Mouse (Mus musculus) kidney, embryonic 14.5 days (tissue): ENCODE measurements around the gene Suco. TPM values are rescaled to one million over a fixed set of nuclear protein-coding genes. Genes with fewer than 3 reads are reported as not detected.

Experiments used
- ATAC-seq: fragments of 200-750 bp; cut with Nextera tagmentation; 2 replicates; pipeline ENCODE4 v1.8.0; 2017; ENCODE audit warnings: moderate number of reproducible peaks, mild to moderate bottlenecking, moderate TSS enrichment, moderate library complexity; ENCODE audit not compliant: low FRiP score, low TSS enrichment
- H3K27ac ChIP-seq: fragments of 300-500 bp; sonication (generic); 2 replicates; pipeline ENCODE4 v1.5.1; 2014; ENCODE audit warnings: low read depth, mild to moderate bottlenecking, low read length, moderate library complexity, mixed read lengths
- H3K27me3 ChIP-seq: fragments of 300-500 bp; sonication (generic); 2 replicates; pipeline ENCODE4 v1.6.1; 2014; ENCODE audit warnings: mild to moderate bottlenecking, low read length; ENCODE audit not compliant: control insufficient read depth, insufficient read depth
- H3K36me3 ChIP-seq: fragments of 300-500 bp; sonication (generic); 2 replicates; pipeline ENCODE4 v1.6.1; 2014; ENCODE audit warnings: low read length, mixed read lengths; ENCODE audit not compliant: control insufficient read depth, insufficient read depth
- H3K4me1 ChIP-seq: fragments of 300-500 bp; sonication (generic); 2 replicates; pipeline ENCODE4 v1.6.1; 2014; ENCODE audit warnings: low read length, mixed read lengths; ENCODE audit not compliant: control insufficient read depth, insufficient read depth
- H3K4me2 ChIP-seq: fragments of 300-500 bp; sonication (generic); replicated peaks from 2 replicates; pipeline ENCODE4 v1.6.1; 2014; ENCODE audit warnings: low read depth, mild to moderate bottlenecking, low read length
- H3K4me3 ChIP-seq: fragments of 300-500 bp; sonication (generic); 2 replicates; pipeline ENCODE4 v1.5.1; 2014; ENCODE audit warnings: mild to moderate bottlenecking, low read length
- H3K9ac ChIP-seq: fragments of 300-500 bp; sonication (generic); 2 replicates; pipeline ENCODE4 v1.6.1; 2014; ENCODE audit warnings: low read depth, mild to moderate bottlenecking, low read length, moderate library complexity
- H3K9me3 ChIP-seq: fragments of 300-500 bp; sonication (generic); 2 replicates; pipeline ENCODE4 v1.6.1; 2016; ENCODE audit warnings: low read length; ENCODE audit not compliant: control insufficient read depth
- WGBS: fragments of 180-500 bp; shearing (Covaris S2); extraction: QIAGEN DNeasy Blood & Tissue Kit; methylation state at CpG from one replicate; pipeline ENCODE4 v1.1.7; 2014; 5-methylcytosine and 5-hydroxymethylcytosine counted together
- polyA plus RNA-seq: library from polyadenylated mRNA; unstranded; fragments of >200 nt; fragmentation: Nextera tagmentation; extraction: Ambion mirVana; gene quantifications from 2 replicates; pipeline ENCODE4 v1.2.1, GENCODE M21; 2014

The Suco gene
- polyA plus RNA-seq, 1 experiment from 2014 or later: 30.6 TPM

DNA sequence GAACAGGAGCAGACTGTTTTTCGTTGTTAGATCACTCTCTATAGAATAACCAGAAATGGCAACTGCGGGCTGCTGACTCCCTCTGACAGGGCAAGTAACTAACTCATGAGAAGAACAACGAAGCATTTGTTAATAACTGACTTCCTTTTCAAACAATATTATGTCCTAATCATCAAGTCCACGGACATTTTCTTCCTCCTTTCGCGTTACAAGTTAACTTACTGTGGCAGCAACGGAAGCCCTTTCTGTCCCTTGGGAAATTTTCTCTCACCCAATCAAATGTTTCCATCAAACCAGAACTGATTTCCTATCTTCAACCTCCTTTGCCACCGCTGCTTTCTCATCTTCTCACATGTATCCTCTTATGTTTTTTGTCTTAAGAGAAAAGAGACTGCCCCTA lies 20.8 kb upstream of the Suco start:
- H3K4me1 ChIP-seq: peaks cover 11% of the 10 kb centered on the region; the same call in 1 of the 2 replicates
- no peak overlapping the region for H3K4me3 ChIP-seq
- H3K27me3 ChIP-seq: no peaks in the 10 kb centered on the region
- H3K27ac ChIP-seq: no peak overlapping the region
- H3K9me3 ChIP-seq: no peaks in the 10 kb centered on the region
- no peak overlapping the region for H3K4me2 ChIP-seq
- WGBS: 71% methylated on average over 8 of the region's 8 CpGs
- no peaks in the 10 kb centered on the region for H3K36me3 ChIP-seq
- no peak for ATAC-seq
- no peak overlapping the region for H3K9ac ChIP-seq

- Histone ChIP-seq H3K9ac (no peak overlapping the region), H3K36me3 (no peaks in the 10 kb centered on the region), H3K4me2 (no peak overlapping the region), H3K4me3 (no peak overlapping the region), H3K9me3 (no peaks in the 10 kb centered on the region), H3K27me3 (no peaks in the 10 kb centered on the region), H3K4me1 (peaks cover 11% of the 10 kb centered on the region; the same call in 1 of the 2 replicates), H3K27ac (no peak overlapping the region)
- 0 out of 2 replicates have a peak, but pooled peaks have one; percentile 57 for ATAC-seq
- WGBS: 31% methylated on average over 10 of the region's 10 CpGs
Observed at GRCm38 (mm10) chr1:161896130-161896529, 19.6 kb upstream of the Suco start.

DNA sequence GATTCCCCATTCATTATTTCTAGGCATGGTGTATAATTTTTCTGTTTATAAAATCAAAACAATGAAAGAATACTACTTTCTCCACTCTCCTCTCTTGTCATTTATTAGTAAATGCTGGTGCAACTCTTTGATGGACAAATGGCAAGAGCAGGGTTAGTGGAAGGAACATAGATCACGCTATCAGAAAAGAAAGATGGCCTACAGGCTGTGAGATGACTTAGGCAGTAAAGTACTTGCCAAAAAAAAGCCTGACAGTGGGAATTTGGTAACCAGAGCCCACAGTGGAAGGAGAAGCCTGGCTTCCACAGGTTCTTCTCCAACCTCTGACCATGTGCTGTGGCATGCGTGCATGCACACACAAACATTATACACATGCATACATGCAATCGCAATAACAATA lies 18.5 kb upstream of the Suco start:
- no peaks in the 10 kb centered on the region for H3K36me3 ChIP-seq
- H3K27ac ChIP-seq: no peak overlapping the region
- H3K4me3 ChIP-seq: no peak overlapping the region
- ATAC-seq: no peak
- H3K27me3 ChIP-seq: no peaks in the 10 kb centered on the region
- no peak overlapping the region for H3K9ac ChIP-seq
- WGBS: 89% methylated on average over 3 of the region's 3 CpGs
- no peak overlapping the region for H3K4me2 ChIP-seq
- no peaks in the 10 kb centered on the region for H3K9me3 ChIP-seq
- H3K4me1 ChIP-seq: peaks cover 11% of the 10 kb centered on the region; the same call in 1 of the 2 replicates

DNA sequence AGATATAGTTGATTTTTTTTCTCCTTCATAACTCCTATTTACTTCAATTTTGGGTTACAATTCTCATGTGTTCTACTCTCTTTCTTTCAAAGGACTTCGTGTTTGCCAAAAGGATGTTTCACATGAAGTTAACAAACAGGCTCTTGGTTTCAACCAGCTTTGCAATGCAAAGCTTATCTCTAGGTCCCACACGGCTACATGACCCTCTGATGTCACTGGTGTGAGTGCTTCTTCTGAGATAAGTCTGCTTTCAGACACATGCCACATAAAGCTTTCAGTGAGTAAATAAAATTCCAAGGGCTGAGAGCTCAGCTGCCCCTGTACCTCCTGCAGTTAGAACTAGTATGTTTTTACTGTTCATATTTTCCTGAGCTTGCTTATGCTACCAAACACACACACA lies 18.1 kb upstream of the Suco start:
- Histone ChIP-seq H3K4me1 (peaks cover 11% of the 10 kb centered on the region; the same call in 1 of the 2 replicates), H3K9ac (no peak overlapping the region), H3K36me3 (no peaks in the 10 kb centered on the region), H3K27me3 (no peaks in the 10 kb centered on the region), H3K4me3 (no peak overlapping the region), H3K9me3 (no peaks in the 10 kb centered on the region), H3K4me2 (no peak overlapping the region), H3K27ac (no peak overlapping the region)
- WGBS: 62% methylated on average over 2 of the region's 2 CpGs
- no peak for ATAC-seq

- H3K9ac ChIP-seq: no peak overlapping the region
- 76% methylated on average over 2 of the region's 2 CpGs for WGBS
- no peaks in the 10 kb centered on the region for H3K9me3 ChIP-seq
- H3K4me1 ChIP-seq: peaks cover 11% of the 10 kb centered on the region; the same call in 1 of the 2 replicates
- H3K4me2 ChIP-seq: no peak overlapping the region
- H3K36me3 ChIP-seq: no peaks in the 10 kb centered on the region
- H3K27ac ChIP-seq: no peak overlapping the region
- H3K27me3 ChIP-seq: no peaks in the 10 kb centered on the region
- no peak for ATAC-seq
- no peak overlapping the region for H3K4me3 ChIP-seq
Observed at GRCm38 (mm10) chr1:161894126-161894525, 17.6 kb upstream of the Suco start.

DNA sequence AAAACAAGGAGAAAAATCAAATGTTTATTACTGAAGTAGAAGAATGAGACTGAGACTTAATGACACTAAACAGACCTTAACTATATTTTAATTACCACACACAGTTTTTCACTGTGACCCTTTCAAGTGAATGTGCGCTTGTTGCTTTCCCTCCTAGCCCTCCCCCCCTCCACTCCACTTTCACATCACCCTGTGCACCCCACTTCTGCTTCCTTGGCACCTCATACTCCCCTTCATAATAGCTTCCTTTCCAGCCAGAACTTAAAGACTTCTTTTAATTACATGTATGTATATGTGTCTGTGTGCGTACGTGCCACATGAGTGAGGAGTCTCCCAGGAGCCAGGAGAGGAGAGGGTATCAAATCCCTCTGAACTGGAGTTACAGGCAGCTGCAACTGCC lies 12.3 kb upstream of the Suco start:
- WGBS: 95% methylated on average over 3 of the region's 3 CpGs
- H3K4me1 ChIP-seq: no peaks in the 10 kb centered on the region
- no peak overlapping the region for H3K4me2 ChIP-seq
- no peak overlapping the region for H3K27ac ChIP-seq
- ATAC-seq: no peak
- no peaks in the 10 kb centered on the region for H3K9me3 ChIP-seq
- H3K27me3 ChIP-seq: no peaks in the 10 kb centered on the region
- no peak overlapping the region for H3K4me3 ChIP-seq
- H3K9ac ChIP-seq: no peak overlapping the region
- H3K36me3 ChIP-seq: no peaks in the 10 kb centered on the region

- no peak for ATAC-seq
- Histone ChIP-seq H3K27me3 (no peaks in the 10 kb centered on the region), H3K9ac (no peak overlapping the region), H3K27ac (no peak overlapping the region), H3K36me3 (no peaks in the 10 kb centered on the region), H3K4me2 (no peak overlapping the region), H3K9me3 (no peaks in the 10 kb centered on the region), H3K4me1 (no peaks in the 10 kb centered on the region), H3K4me3 (no peak overlapping the region)
- WGBS: 81% methylated on average over 12 of the region's 12 CpGs
Observed at GRCm38 (mm10) chr1:161887679-161888260, 11.3 kb upstream of the Suco start.

- ATAC-seq: no peak
- H3K4me2 ChIP-seq: no peak overlapping the region
- 83% methylated on average over 1 of the region's 1 CpGs for WGBS
Observed at GRCm38 (mm10) chr1:161885762-161886161, 9.3 kb upstream of the Suco start.

DNA sequence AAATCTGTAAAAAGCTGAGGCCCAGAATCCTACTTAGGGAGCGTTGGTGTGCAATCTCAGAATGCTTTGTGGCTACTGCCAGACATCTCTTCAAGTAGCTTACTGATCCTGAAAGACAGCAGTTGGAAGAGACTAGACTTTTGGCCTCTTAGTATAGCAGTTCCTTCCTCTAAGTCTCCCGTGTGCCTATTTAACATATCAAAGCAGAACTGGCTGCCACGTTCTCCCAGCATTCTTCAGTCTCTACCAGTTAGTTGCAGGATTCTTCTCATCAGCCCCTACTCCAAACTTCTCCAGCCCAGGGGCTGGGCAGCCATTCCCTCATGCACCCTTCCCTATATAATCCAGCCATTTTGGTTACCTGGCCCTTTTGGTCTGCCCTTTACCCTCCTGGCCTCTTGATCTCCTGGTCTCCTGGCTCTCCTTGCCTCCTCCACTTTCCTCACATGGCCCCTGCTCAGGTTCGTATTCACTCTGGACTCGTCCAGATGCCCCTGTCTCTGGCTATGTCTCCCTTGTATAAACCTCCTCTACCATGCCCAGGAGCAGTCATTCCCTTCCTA lies 1.2 kb upstream of the Suco start:
- Histone ChIP-seq H3K4me3 (peak overlapping the region; percentile 68), H3K27ac (peak overlapping the region; percentile 76; the same call in 1 of the 2 replicates), H3K4me2 (peak overlapping the region; percentile 48), H3K36me3 (no peaks in the 10 kb centered on the region), H3K9ac (peak overlapping the region; percentile 37), H3K9me3 (no peaks in the 10 kb centered on the region), H3K27me3 (no peaks in the 10 kb centered on the region), H3K4me1 (peaks cover 16% of the 10 kb centered on the region; the same call in 1 of the 2 replicates)
- 10% methylated on average over 5 of the region's 5 CpGs for WGBS
- ATAC-seq: no peak

More at GRCm38 (mm10) chr1:161885762-161886161, 9.3 kb upstream of the Suco start:
- Histone ChIP-seq H3K27ac (no peak overlapping the region), H3K4me3 (no peak overlapping the region), H3K9ac (no peak overlapping the region), H3K9me3 (no peaks in the 10 kb centered on the region), H3K27me3 (no peaks in the 10 kb centered on the region), H3K4me1 (no peaks in the 10 kb centered on the region), H3K36me3 (no peaks in the 10 kb centered on the region)
